Mouse (Mus musculus) Patski (cell line): Measurements from ENCODE around the gene Erbb3. TPM values are rescaled to one million over a fixed set of nuclear protein-coding genes. Genes with fewer than 3 reads are reported as not detected.
A peak's percentile ranks its signal among the peaks of the same experiment; 100 is the strongest.
"Not testable (repeated sequence)": the region's sequence is repeated elsewhere in the genome, so short reads cannot be mapped to it uniquely, and the experiment has no call there.

ENCODE experiments used
- ATAC-seq: fragments of 100-300 bp; one replicate; pipeline ENCODE4 v1.8.0; 2021
- CTCF ChIA-PET: fragments of 350-600 bp; sonication (Branson Sonifier 250); formaldehyde crosslinking; loops from one replicate; lab custom pipeline; 2022; ENCODE audit warnings: inconsistent platforms; lab: Charles Lee
- POLR2A ChIA-PET: fragments of 350-600 bp; sonication (Branson Sonifier 250); formaldehyde crosslinking; loops from one replicate; lab custom pipeline; 2022; ENCODE audit warnings: antibody characterized with exemption, inconsistent platforms; lab: Charles Lee
- DNase-seq: peaks from one replicate; pipeline ENCODE4 v3.0.0-alpha.2; 2011; ENCODE audit warnings: low read depth, low spot score
- H3K27me3 ChIP-seq: fragments of 371-371 bp; one replicate; pipeline ENCODE4 v1.5.1; 2021
- CTCF ChIP-seq: fragments of 100-300 bp; IDR thresholded peaks from one replicate; pipeline ENCODE4 v1.5.1; 2021
- in situ Hi-C: fragments of 300-500 bp; cut with MboI; formaldehyde crosslinking; loops from 3 replicates; pipeline ENCODE4 v1.11.1; 2018; ENCODE audit warnings: low pct_unique_long_range_greater_than_20kb, mixed read lengths
- polyA plus RNA-seq: library from polyadenylated mRNA; unstranded; gene quantifications from one replicate; pipeline ENCODE4 v1.2.3, GENCODE M21; 2021

The Erbb3 gene
- polyA plus RNA-seq, 1 experiment from 2014 or later = 1.2 TPM

DNA sequence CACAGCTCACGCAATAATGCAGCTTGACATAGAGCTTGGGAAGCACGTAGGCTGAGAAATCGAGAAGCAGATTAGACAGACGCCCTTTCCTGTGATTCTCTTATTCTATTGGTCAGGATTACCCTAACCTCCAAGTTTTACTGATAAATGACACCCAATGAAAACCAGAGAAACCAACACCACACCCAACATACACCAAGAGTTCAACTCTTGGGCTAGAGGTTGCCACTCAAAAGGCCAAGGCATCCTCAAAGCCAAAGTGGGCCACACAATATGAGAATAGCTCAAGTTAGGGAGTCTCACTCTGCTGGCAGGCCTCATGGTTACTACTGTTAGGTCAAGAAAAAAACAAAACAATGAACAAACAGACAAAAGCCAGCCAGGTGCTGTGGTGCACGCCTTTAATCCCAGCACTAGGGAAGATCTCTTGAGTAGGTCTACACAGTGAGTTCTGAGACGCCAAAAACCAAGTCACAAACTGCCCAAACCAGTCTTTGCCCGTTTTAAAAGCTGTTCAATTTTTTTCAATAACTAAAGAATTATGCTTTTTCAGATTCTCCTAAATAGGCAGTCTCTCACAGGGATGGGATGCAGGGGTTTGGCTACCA is 35.9 kb upstream of the Erbb3 start:
- CTCF ChIA-PET = no interaction called here
- in situ Hi-C loops = loop anchor here (5.0 kb wide), 1 partner anchor 47 kb away; the partner anchor contains the start of gene Suox

DNA sequence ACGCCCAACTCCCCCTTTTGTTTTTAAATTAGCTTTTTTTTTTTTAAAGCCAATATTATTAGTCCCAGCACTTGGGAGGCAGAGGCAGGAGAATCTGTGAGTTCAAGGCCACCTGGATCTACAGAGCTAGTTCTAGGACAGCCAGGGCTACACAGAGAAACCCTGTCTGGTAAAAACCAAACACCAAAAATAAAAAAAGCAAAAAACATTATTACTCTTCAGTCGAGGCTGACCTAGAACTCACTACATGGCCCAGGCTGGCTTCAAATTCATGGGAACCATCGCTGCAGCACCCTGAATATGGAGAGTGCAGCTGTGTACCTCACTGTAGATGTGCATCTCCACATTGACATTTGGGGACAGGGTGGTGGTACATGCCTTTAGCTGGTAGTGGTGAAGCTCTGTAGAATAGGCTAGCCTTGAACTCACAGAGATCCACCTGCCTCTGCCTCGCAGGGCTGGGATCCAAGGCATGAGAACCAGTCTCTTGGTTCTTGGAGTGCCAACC is 33.7 kb upstream of the Erbb3 start:
- CTCF ChIA-PET = interaction anchor here (1.2 to 4.5 kb wide), 3 partner anchors 11 to 78 kb away, joined by 3 to 19 read pairs (median 3); partner anchors contain the start of gene Suox
- H3K27me3 ChIP-seq, DNase-seq, in situ Hi-C loops, ATAC-seq: not testable (repeated sequence)
- POLR2A ChIA-PET = interaction anchor here (0.6 kb wide), 1 partner anchor 69 kb away, joined by 3 read pairs; no protein-coding TSS in a partner anchor

More for the DNA sequence above, 35.9 kb upstream of the Erbb3 start:
- no peak for TF ChIP-seq CTCF
- ATAC-seq (no peak), DNase-seq (no peak)
- no peaks in the 10 kb centered on the region for H3K27me3 ChIP-seq
- POLR2A ChIA-PET = no interaction called here

DNA sequence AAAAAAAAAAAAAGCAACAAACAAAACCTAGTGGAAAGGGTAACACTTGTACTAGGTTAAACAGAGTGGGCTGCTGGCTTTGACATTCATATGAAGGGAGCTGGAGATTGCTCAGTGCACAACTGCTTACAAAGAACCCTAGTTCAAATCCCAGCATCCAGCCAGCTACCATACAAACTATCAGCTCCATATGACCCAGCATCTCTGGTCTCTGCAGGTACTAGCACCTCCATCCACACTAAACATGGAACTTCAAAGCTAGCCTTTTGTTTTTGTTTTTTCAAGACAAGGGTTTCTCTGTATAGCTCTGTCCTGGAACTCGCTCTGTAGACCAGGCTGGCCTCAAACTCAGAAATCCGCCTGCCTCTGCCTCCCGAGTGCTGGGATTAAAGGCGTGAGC is 33.2 kb upstream of the Erbb3 start:
- ATAC-seq (no peak), DNase-seq (no peak)
- no peaks in the 10 kb centered on the region for H3K27me3 ChIP-seq
- ChIA-PET CTCF (interaction anchor here (0.8 to 4.5 kb wide), 3 partner anchors 10 to 77 kb away, joined by 3 to 19 read pairs (median 3); no protein-coding TSS in a partner anchor), POLR2A (interaction anchor here (0.6 kb wide), 2 partner anchors 70 to 74 kb away, joined by 3 to 4 read pairs; no protein-coding TSS in a partner anchor)
- in situ Hi-C loops = no loop called here
- no peak for TF ChIP-seq CTCF

DNA sequence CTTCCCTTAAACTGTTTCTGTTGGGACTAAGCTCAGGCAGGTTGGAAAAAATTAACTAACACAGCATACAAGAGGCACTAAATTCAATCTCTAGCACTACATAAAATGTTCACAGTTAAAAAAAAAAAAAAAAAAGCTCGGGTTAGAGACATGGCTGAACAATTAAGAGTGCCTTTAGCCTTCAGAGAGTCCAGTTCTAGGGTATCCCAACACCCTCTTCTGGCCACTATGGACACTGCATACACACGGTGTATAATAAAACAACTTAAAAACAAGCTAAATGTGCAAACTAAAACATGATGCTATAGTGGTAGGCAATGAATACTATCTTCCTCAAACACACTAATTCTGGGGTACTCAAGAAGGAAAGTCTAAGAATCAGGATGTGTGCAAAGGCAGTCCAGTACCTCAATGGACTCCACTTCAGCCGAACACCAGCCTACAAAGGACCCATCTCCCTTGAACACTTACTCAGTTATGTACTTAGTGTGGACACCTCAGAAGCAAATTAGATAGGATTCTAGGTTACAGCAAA is 32.6 kb upstream of the Erbb3 start:
- ATAC-seq (no peak), DNase-seq (no peak)
- ChIA-PET CTCF (interaction anchor here (0.8 to 4.5 kb wide), 4 partner anchors 9 to 77 kb away, joined by 3 to 19 read pairs (median 3); no protein-coding TSS in a partner anchor), POLR2A (interaction anchor here (0.6 kb wide), 1 partner anchor 74 kb away, joined by 4 read pairs; no protein-coding TSS in a partner anchor)
- TF ChIP-seq CTCF = no peak
- in situ Hi-C loops = no loop called here
- H3K27me3 ChIP-seq = no peaks in the 10 kb centered on the region

DNA sequence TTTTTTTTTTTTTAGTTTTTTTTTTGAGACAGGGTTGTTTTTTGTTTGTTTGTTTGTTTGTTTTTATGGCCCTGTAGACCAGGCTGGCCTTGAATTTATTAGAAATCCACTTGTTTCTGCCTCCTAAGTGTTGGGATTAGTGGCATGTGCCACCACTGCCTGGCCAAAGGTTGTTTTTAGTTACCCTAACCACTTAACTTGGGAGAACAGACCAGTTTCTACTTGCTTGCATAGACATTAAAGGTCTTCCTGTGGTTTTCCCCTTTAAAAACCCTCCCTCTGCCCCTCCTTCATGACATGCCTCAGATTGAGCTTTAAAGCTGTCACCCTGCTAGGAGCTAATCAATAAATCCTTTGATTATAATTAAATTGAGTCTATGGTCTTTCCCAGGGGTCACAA is 30.8 kb upstream of the Erbb3 start:
- TF ChIP-seq CTCF = no peak
- DNase-seq = no peak
- ChIA-PET CTCF (interaction anchor here (1.4 to 4.5 kb wide), 2 partner anchors 8 to 30 kb away, joined by 5 to 19 read pairs; partner anchors contain the start of gene Erbb3), POLR2A (no interaction called here)
- in situ Hi-C loops = no loop called here
- H3K27me3 ChIP-seq = no peaks in the 10 kb centered on the region
- no peak for ATAC-seq

DNA sequence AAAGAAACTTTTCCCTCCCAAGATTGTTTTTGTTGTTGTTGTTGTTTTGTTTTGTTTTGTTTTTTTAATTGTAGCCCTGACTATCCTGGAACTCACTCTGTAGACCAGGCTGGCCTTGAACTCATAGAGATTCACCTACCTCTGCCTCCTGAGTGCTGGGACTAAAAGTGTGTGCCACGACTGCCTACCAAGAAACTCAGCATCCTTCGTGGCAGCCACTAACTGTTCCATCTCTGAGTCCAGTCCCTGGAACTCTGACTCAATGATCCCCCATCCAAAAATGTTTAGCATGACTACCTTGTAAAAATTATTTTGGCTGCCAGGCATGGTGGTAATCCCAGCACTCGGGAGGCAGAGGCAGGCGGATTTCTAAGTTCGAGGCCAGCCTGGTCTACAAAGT is 29.7 kb upstream of the Erbb3 start:
- CTCF ChIA-PET, ATAC-seq, POLR2A ChIA-PET, in situ Hi-C loops, H3K27me3 ChIP-seq, DNase-seq: not testable (repeated sequence)

DNA sequence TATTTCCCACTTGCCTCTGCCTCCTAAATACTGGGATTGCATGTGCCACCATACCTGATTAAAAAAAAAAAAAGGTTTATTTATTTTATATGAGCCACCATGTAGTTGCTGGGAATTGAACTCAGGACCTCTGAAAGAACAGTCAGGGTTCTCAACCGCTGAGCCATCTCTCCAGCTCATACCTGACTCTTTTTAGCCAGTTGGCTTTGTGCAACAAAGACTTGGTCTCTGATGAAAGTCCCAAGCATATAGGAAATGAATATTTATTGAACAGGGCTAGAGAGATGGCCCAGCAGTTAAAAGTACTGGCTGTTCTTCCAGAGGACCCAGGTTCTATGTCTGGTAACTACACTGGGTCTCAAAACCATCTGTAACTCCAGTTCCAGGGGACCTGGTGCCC is 29.1 kb upstream of the Erbb3 start:
- ATAC-seq = no peak
- ChIA-PET POLR2A (interaction anchor here (0.6 kb wide), 1 partner anchor 36 kb away, joined by 4 read pairs; no protein-coding TSS in a partner anchor), CTCF (interaction anchor here (1.0 to 1.1 kb wide), 2 partner anchors 18 to 359 kb away, joined by 3 read pairs; no protein-coding TSS in a partner anchor)
- no peak for DNase-seq
- no peaks in the 10 kb centered on the region for H3K27me3 ChIP-seq
- TF ChIP-seq CTCF = no peak
- in situ Hi-C loops = no loop called here

DNA sequence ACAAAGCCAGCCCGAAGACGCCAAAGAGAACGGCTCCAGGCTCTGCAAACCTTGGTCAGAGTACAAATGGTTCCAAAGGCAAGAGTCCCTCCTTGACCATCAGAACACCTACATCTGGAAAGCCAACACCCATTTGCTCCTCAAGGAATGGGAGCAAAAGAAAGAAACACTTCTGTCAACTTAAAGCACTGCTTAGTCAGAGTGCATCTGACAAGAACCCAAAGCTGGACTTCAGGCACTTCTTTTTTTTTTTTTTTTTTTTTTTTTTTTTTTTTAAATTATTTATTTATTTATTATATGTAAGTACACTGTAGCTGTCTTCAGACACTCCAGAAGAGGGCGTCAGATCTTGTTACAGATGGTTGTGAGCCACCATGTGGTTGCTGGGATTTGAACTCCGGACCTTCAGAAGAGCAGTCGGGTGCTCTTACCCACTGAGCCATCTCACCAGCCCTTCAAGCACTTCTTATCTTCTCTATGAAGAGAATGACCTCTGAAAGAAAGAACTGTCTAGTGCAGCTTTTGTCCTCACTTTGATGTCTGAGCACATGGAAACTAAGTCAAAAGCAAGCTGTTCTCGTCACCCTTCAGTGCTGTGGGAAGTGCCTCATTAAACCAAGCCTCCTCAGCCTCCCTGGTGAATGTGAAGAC is 26.5 kb upstream of the Erbb3 start:
- ChIA-PET POLR2A (interaction anchor here (0.7 kb wide), 1 partner anchor 54 kb away, joined by 4 read pairs; no protein-coding TSS in a partner anchor), CTCF (interaction anchor here (1.3 kb wide), 1 partner anchor 58 kb away, joined by 4 read pairs; the partner anchor contains the start of gene Suox)
- DNase-seq, in situ Hi-C loops, ATAC-seq, H3K27me3 ChIP-seq: not testable (repeated sequence)

DNA sequence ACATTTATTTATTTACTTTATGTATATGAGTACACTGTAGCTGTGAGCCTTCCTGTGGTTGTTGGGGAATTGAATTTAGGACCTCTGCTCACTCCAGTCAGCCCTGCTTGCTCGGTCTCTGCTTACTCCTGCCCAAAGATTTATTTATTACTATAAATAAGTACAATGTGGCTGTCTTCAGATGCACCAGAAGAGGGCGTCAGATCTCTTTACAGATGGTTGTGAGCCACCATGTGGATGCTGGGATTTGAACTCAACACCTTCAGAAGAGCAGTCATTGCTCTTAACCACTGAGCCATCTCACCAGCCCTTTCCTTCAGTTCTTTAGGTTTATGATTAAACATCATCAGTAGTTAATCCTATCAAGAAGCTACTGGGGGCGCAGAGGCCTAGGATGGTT is 25.5 kb upstream of the Erbb3 start:
- CTCF ChIA-PET = interaction anchor here (1.3 kb wide), 1 partner anchor 19 kb away, joined by 3 read pairs; no protein-coding TSS in a partner anchor
- peak; percentile 47 for TF ChIP-seq CTCF
- in situ Hi-C loops = loop anchor here (5.0 kb wide), 1 partner anchor 68 kb away; the partner anchor contains the start of genes Rpl41 and Zc3h10
- ATAC-seq (no peak), DNase-seq (no peak)
- no peaks in the 10 kb centered on the region for H3K27me3 ChIP-seq
- POLR2A ChIA-PET = no interaction called here

DNA sequence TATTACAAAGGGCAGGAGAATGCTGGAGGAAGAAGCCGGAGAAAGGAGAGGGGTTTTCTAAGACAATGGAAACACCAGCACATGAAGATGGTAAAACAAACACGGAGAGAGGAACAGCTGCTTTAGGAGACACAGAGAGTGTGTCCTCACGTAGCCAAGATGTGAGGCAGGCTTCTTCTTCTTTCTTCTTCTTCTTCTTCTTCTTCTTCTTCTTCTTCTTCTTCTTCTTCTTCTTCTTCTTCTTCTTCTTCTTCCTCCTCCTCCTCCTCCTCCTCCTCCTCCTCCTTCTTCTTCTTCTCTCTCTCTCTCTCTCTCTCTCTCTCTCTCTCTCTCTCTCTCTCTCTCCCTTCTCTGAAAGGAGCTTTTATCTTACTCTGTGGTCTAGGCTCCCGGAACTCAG is 24.4 kb upstream of the Erbb3 start:
- ATAC-seq, DNase-seq, POLR2A ChIA-PET, H3K27me3 ChIP-seq: not testable (repeated sequence)
- CTCF ChIA-PET = interaction anchor here (0.7 to 2.8 kb wide), 4 partner anchors 18 to 113 kb away, joined by 3 to 11 read pairs (median 7); partner anchors contain the start of genes Pa2g4 and Suox
- in situ Hi-C loops = loop anchor here (5.0 kb wide), 1 partner anchor 67 kb away; the partner anchor contains the start of genes Rpl41 and Zc3h10
